In the genomic region with DNA sequence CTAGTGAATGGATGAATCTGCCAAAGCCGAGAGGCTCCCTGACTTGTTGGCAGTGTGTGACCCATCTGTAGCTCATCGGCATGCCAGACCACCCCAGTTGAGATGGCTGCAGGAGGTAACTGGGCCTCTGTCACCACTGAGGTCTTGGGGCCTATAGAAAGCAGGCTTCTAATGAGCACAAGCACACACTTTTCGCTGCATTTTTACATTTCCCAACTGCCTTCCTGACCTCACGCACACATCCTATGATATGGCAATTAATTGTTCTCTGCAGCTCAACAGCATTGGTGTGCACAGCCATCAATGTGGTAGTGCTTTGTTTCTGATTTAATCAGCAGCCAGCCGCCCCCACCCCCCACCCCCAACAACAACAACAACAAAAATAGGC, we compare ENCODE assay signal across 8 mouse cellular contexts.
DNase-seq lines count a peak whose midpoint lies in the region; ATAC-seq and TF ChIP-seq lines count a peak whose summit lies in the region.

No protein-coding gene starts in this region.

- no peak overlapping the region for H3K4me3 ChIP-seq in lung, postnatal 0 days (ENCODE audit: low read depth, low read length)
- H3K4me3 ChIP-seq in limb, embryonic 12.5 days (replicated peaks) = peak overlapping the region; percentile 16; the same call in 1 of the 2 replicates
- H3K4me3 ChIP-seq in stomach, embryonic 15.5 days (replicated peaks) = no peak overlapping the region

- peak; percentile 32 to 59 for DNase-seq in cerebellum, postnatal 14 days
- DNase-seq in cerebellum, adult 11 months = no peak
- no peak for DNase-seq in lung, postnatal 0 days (ENCODE audit: low spot score)
- no peak for DNase-seq in lung, postnatal 25 days (ENCODE audit: low spot score)
- DNase-seq in thymus, adult 18-20 months = no peak
- DNase-seq in spleen, postnatal 36 days (ENCODE audit: low spot score in 2 of 2) = no peak

- peak overlapping the region; percentile 32; the same call in 1 of the 2 replicates for H3K4me2 ChIP-seq in lung, postnatal 0 days (replicated peaks; ENCODE audit: low read depth, low read length)
- H3K4me2 ChIP-seq in limb, embryonic 12.5 days = peak overlapping the region; percentile 56
- H3K4me2 ChIP-seq in stomach, embryonic 15.5 days = peak overlapping the region; percentile 42

- H3K27ac ChIP-seq in lung, postnatal 0 days (ENCODE audit: low read length) = peak overlapping the region; percentile 49; the same call in 1 of the 2 replicates
- H3K27ac ChIP-seq in limb, embryonic 12.5 days = no peak overlapping the region
- H3K27ac ChIP-seq in stomach, embryonic 15.5 days = peak overlapping the region; percentile 19; the same call in 1 of the 2 replicates

- H3K36me3 ChIP-seq in lung, postnatal 0 days (ENCODE audit: insufficient read depth, low read length) = no peaks in the 10 kb centered on the region
- H3K36me3 ChIP-seq in limb, embryonic 12.5 days = no peaks in the 10 kb centered on the region
- H3K36me3 ChIP-seq in stomach, embryonic 15.5 days = no peaks in the 10 kb centered on the region

- ATAC-seq in lung, postnatal 0 days = no peak; the same call in none of the 2 replicates
- ATAC-seq in limb, embryonic 12.5 days (ENCODE audit: insufficient number of reproducible peaks, insufficient read depth, low FRiP score, low TSS enrichment, low read depth) = peak; percentile 42; the same call in 1 of the 2 replicates
- ATAC-seq in stomach, embryonic 15.5 days (ENCODE audit: insufficient read depth, low FRiP score, low read depth) = 0 out of 2 replicates have a peak, but pooled peaks have one; percentile 23

- TF ChIP-seq EP300 in lung, postnatal 0 days (IDR thresholded peaks at IDR 0.05) = no peak

- no peak overlapping the region for H3K9ac ChIP-seq in lung, postnatal 0 days (replicated peaks; ENCODE audit: low read depth)
- H3K9ac ChIP-seq in limb, embryonic 12.5 days (replicated peaks) = no peak overlapping the region
- no peak overlapping the region for H3K9ac ChIP-seq in stomach, embryonic 15.5 days

- no peak for TF ChIP-seq CTCF in lung, postnatal 0 days (IDR thresholded peaks at IDR 0.05)

- peaks cover 14% of the 10 kb centered on the region; the same call in 1 of the 2 replicates for H3K4me1 ChIP-seq in lung, postnatal 0 days (ENCODE audit: insufficient read depth, low read depth, low read length)
- H3K4me1 ChIP-seq in limb, embryonic 12.5 days (replicated peaks) = peaks cover 27% of the 10 kb centered on the region
- peaks cover 27% of the 10 kb centered on the region for H3K4me1 ChIP-seq in stomach, embryonic 15.5 days

- WGBS in lung, postnatal 0 days = 33% methylated on average over 5 of the region's 5 CpGs
- WGBS in limb, embryonic 12.5 days = 39% methylated on average over 5 of the region's 5 CpGs
- WGBS in stomach, embryonic 15.5 days = 42% methylated on average over 5 of the region's 5 CpGs

- no peaks in the 10 kb centered on the region for H3K9me3 ChIP-seq in lung, postnatal 0 days (ENCODE audit: low read length)
- no peaks in the 10 kb centered on the region for H3K9me3 ChIP-seq in limb, embryonic 12.5 days
- no peaks in the 10 kb centered on the region for H3K9me3 ChIP-seq in stomach, embryonic 15.5 days

- no peaks in the 10 kb centered on the region for H3K27me3 ChIP-seq in lung, postnatal 0 days (replicated peaks; ENCODE audit: insufficient read depth, low read length)
- no peaks in the 10 kb centered on the region for H3K27me3 ChIP-seq in limb, embryonic 12.5 days
- no peaks in the 10 kb centered on the region for H3K27me3 ChIP-seq in stomach, embryonic 15.5 days (replicated peaks)

Comparison
In these comparisons a context has a peak if more than half of its experiments do, and no peak if none do; other contexts are left out.
1. DNase-seq: peak in cerebellum, postnatal 14 days (2 of 2); none in cerebellum, adult 11 months (single experiment), lung, postnatal 0 days (single experiment), lung, postnatal 25 days (single experiment), thymus, adult 18-20 months (0 of 2) and spleen, postnatal 36 days (0 of 2).
2. Peak in every context shown above with its lines, with median percentiles within 50 percentile points of each other: H3K4me2 ChIP-seq.